Mouse (Mus musculus): ENCODE measurements around the gene Serpinb9f. TPM values are rescaled to one million over a fixed set of nuclear protein-coding genes. Genes with fewer than 3 reads are reported as not detected.

Gene Serpinb9f
- not detected for polyA plus RNA-seq (2014; fragmentation: Illumina TruSeq; extraction: RNeasy Lipid Tissue Mini Kit (QIAGEN cat#74804); ENCODE audit: low read depth, low replicate concordance)

GRCm38 (mm10) chr13:33323777-33324176, at the start of gene Serpinb9f:
TSS of gene Serpinb9f (plus strand) at chr13:33324077.

Other genes with a start within 250 kb of the Serpinb9f start
- gene Serpinb1b, start 245.5 kb upstream of the Serpinb9f start, polyA plus RNA-seq (2014; fragmentation: Illumina TruSeq; extraction: RNeasy Lipid Tissue Mini Kit (QIAGEN cat#74804); ENCODE audit: low read depth, low replicate concordance): not detected
- gene Serpinb9c, start 164.3 kb upstream of the Serpinb9f start, polyA plus RNA-seq (2014; fragmentation: Illumina TruSeq; extraction: RNeasy Lipid Tissue Mini Kit (QIAGEN cat#74804); ENCODE audit: low read depth, low replicate concordance): not detected
- not detected for gene Serpinb9d, start 131.1 kb upstream of the Serpinb9f start, polyA plus RNA-seq (2014; fragmentation: Illumina TruSeq; extraction: RNeasy Lipid Tissue Mini Kit (QIAGEN cat#74804); ENCODE audit: low read depth, low replicate concordance)
- gene Serpinb9e, start 74.5 kb upstream of the Serpinb9f start, polyA plus RNA-seq (2014; fragmentation: Illumina TruSeq; extraction: RNeasy Lipid Tissue Mini Kit (QIAGEN cat#74804); ENCODE audit: low read depth, low replicate concordance): not detected
- gene Gm11397, start 71.7 kb downstream of the Serpinb9f start, polyA plus RNA-seq (2014; fragmentation: Illumina TruSeq; extraction: RNeasy Lipid Tissue Mini Kit (QIAGEN cat#74804); ENCODE audit: low read depth, low replicate concordance): not detected
- gene Serpinb9g, start 160.7 kb downstream of the Serpinb9f start, polyA plus RNA-seq (2014; fragmentation: Illumina TruSeq; extraction: RNeasy Lipid Tissue Mini Kit (QIAGEN cat#74804); ENCODE audit: low read depth, low replicate concordance): not detected

Data from liver, adult 10 weeks (tissue).